Mouse (Mus musculus) kidney, postnatal 0 days (tissue): ENCODE results near the gene Gck. TPM values are rescaled to one million over a fixed set of nuclear protein-coding genes. Genes with fewer than 3 reads are reported as not detected.

Experiments used
- ATAC-seq: fragments of 200-750 bp; cut with Nextera tagmentation; replicated peaks from 2 replicates; pipeline ENCODE4 v1.8.0; 2017; ENCODE audit warnings: low read depth, moderate number of reproducible peaks, moderate TSS enrichment, moderate library complexity; ENCODE audit not compliant: low FRiP score
- DNase-seq: peaks from one replicate; pipeline ENCODE4 v3.0.0-alpha.2; 2016; ENCODE audit warnings: low spot score
- H3K27ac ChIP-seq: fragments of 300-500 bp; sonication (generic); 2 replicates; pipeline ENCODE4 v1.5.1; 2014; ENCODE audit warnings: mild to moderate bottlenecking
- H3K27me3 ChIP-seq: fragments of 300-500 bp; sonication (generic); 2 replicates; pipeline ENCODE4 v1.6.1; 2014; ENCODE audit warnings: low read length, mixed read lengths; ENCODE audit not compliant: insufficient read depth
- H3K36me3 ChIP-seq: fragments of 300-500 bp; sonication (generic); 2 replicates; pipeline ENCODE4 v1.6.1; 2014; ENCODE audit warnings: low read length, mixed read lengths; ENCODE audit not compliant: insufficient read depth
- H3K4me1 ChIP-seq: fragments of 300-500 bp; sonication (generic); replicated peaks from 2 replicates; pipeline ENCODE4 v1.6.1; 2014; ENCODE audit warnings: antibody characterized with exemption, low read length, mixed read lengths; ENCODE audit not compliant: insufficient read depth
- H3K4me2 ChIP-seq: fragments of 300-500 bp; sonication (generic); 2 replicates; pipeline ENCODE4 v1.6.1; 2014; ENCODE audit warnings: mild to moderate bottlenecking, low read length, moderate library complexity, mixed read lengths
- H3K4me3 ChIP-seq: fragments of 300-500 bp; sonication (generic); replicated peaks from 2 replicates; pipeline ENCODE4 v1.5.1; 2014; ENCODE audit warnings: low read depth, low read length
- H3K9ac ChIP-seq: fragments of 300-500 bp; sonication (generic); 2 replicates; pipeline ENCODE4 v1.6.1; 2014; ENCODE audit warnings: low read depth, low read length
- H3K9me3 ChIP-seq: fragments of 300-500 bp; sonication (generic); replicated peaks from 2 replicates; pipeline ENCODE4 v1.6.1; 2016; ENCODE audit warnings: low read length, inconsistent platforms, mixed read lengths
- CTCF ChIP-seq: IDR thresholded peaks from 2 replicates; pipeline ENCODE4 v1.5.1; 2016; ENCODE audit warnings: antibody characterized with exemption, low read depth, mild to moderate bottlenecking, moderate library complexity
- WGBS: fragments of 180-500 bp; shearing (Covaris S2); extraction: QIAGEN DNeasy Blood & Tissue Kit; methylation state at CpG from one replicate; pipeline ENCODE4 v1.1.7; 2014; 5-methylcytosine and 5-hydroxymethylcytosine counted together
- polyA plus RNA-seq: library from polyadenylated mRNA; unstranded; fragments of >200 nt; fragmentation: Nextera tagmentation; extraction: Ambion mirVana; gene quantifications from 2 replicates; pipeline ENCODE4 v1.2.1, GENCODE M21; 2015

The Gck gene
- polyA plus RNA-seq, 1 experiment from 2014 or later = 1.0 TPM

GRCm38 (mm10) chr11:5976106-5976505, 26.2 kb upstream of the Gck start:
- no peaks in the 10 kb centered on the region for H3K9me3 ChIP-seq
- no peak overlapping the region for H3K9ac ChIP-seq
- no peaks in the 10 kb centered on the region for H3K36me3 ChIP-seq
- DNase-seq (peak; percentile 81), ATAC-seq (peak; percentile 29; the same call in 1 of the 2 replicates)
- H3K4me1 ChIP-seq = peaks cover 7% of the 10 kb centered on the region; the same call in 1 of the 2 replicates
- H3K4me2 ChIP-seq = no peak overlapping the region
- WGBS = 22% methylated on average over 9 of the region's 9 CpGs
- H3K27me3 ChIP-seq = no peaks in the 10 kb centered on the region
- no peak for TF ChIP-seq CTCF
- no peak overlapping the region for H3K4me3 ChIP-seq
- no peak overlapping the region for H3K27ac ChIP-seq

- no peak overlapping the region for H3K4me3 ChIP-seq
- no peaks in the 10 kb centered on the region for H3K9me3 ChIP-seq
- H3K4me1 ChIP-seq = peaks cover 7% of the 10 kb centered on the region; the same call in 1 of the 2 replicates
- no peak overlapping the region for H3K9ac ChIP-seq
- no peaks in the 10 kb centered on the region for H3K36me3 ChIP-seq
- DNase-seq (no peak), ATAC-seq (no peak)
- 78% methylated on average over 2 of the region's 2 CpGs for WGBS
- no peaks in the 10 kb centered on the region for H3K27me3 ChIP-seq
- TF ChIP-seq CTCF = no peak
- no peak overlapping the region for H3K27ac ChIP-seq
- H3K4me2 ChIP-seq = no peak overlapping the region
Measured at GRCm38 (mm10) chr11:5975068-5975467, 25.2 kb upstream of the Gck start.

- H3K4me1 ChIP-seq = peaks cover 7% of the 10 kb centered on the region; the same call in 1 of the 2 replicates
- H3K27ac ChIP-seq = no peak overlapping the region
- H3K4me3 ChIP-seq = no peak overlapping the region
- TF ChIP-seq CTCF = no peak
- ATAC-seq (no peak), DNase-seq (no peak)
- H3K9me3 ChIP-seq = no peaks in the 10 kb centered on the region
- H3K36me3 ChIP-seq = no peaks in the 10 kb centered on the region
- H3K4me2 ChIP-seq = no peak overlapping the region
- 69% methylated on average over 6 of the region's 6 CpGs for WGBS
- H3K27me3 ChIP-seq = no peaks in the 10 kb centered on the region
- H3K9ac ChIP-seq = no peak overlapping the region
Measured at GRCm38 (mm10) chr11:5974053-5974452, 24.2 kb upstream of the Gck start.

GRCm38 (mm10) chr11:5973151-5973550, 23.3 kb upstream of the Gck start:
- 0 out of 2 replicates have a peak, but pooled peaks cover 4% of the 10 kb centered on the region for H3K36me3 ChIP-seq
- no peak overlapping the region for H3K4me3 ChIP-seq
- H3K9me3 ChIP-seq = no peaks in the 10 kb centered on the region
- no peaks in the 10 kb centered on the region for H3K27me3 ChIP-seq
- ATAC-seq = no peak
- H3K27ac ChIP-seq = no peak overlapping the region
- no peak overlapping the region for H3K9ac ChIP-seq
- 28% methylated on average over 7 of the region's 7 CpGs for WGBS
- no peak overlapping the region for H3K4me2 ChIP-seq
- H3K4me1 ChIP-seq = peaks cover 7% of the 10 kb centered on the region; the same call in 1 of the 2 replicates
- no peak for TF ChIP-seq CTCF
- peak; percentile 71 for DNase-seq

GRCm38 (mm10) chr11:5971202-5971601, 21.3 kb upstream of the Gck start:
- H3K36me3 ChIP-seq = 0 out of 2 replicates have a peak, but pooled peaks cover 12% of the 10 kb centered on the region
- H3K27ac ChIP-seq = no peak overlapping the region
- H3K9ac ChIP-seq = no peak overlapping the region
- TF ChIP-seq CTCF = no peak
- 55% methylated on average over 7 of the region's 7 CpGs for WGBS
- DNase-seq (no peak), ATAC-seq (no peak)
- no peak overlapping the region for H3K4me3 ChIP-seq
- no peaks in the 10 kb centered on the region for H3K9me3 ChIP-seq
- no peak overlapping the region for H3K4me2 ChIP-seq
- peaks cover 7% of the 10 kb centered on the region; the same call in 1 of the 2 replicates for H3K4me1 ChIP-seq
- no peaks in the 10 kb centered on the region for H3K27me3 ChIP-seq

GRCm38 (mm10) chr11:5968223-5968622, 18.3 kb upstream of the Gck start:
- Histone ChIP-seq H3K9me3 (no peaks in the 10 kb centered on the region), H3K4me1 (peaks cover 7% of the 10 kb centered on the region; the same call in 1 of the 2 replicates), H3K27me3 (no peaks in the 10 kb centered on the region), H3K4me3 (no peak overlapping the region), H3K9ac (no peak overlapping the region), H3K27ac (0 out of 2 replicates have a peak overlapping the region, but pooled peaks have one; percentile 25), H3K36me3 (peaks cover 34% of the 10 kb centered on the region), H3K4me2 (no peak overlapping the region)
- ATAC-seq (0 out of 2 replicates have a peak, but pooled peaks have one; percentile 11), DNase-seq (peak; percentile 46)
- 34% methylated on average over 6 of the region's 6 CpGs for WGBS
- TF ChIP-seq CTCF = no peak

- H3K4me2 ChIP-seq = no peak overlapping the region
- no peak for ATAC-seq
- WGBS = 80% methylated on average over 3 of the region's 3 CpGs
- no peaks in the 10 kb centered on the region for H3K9me3 ChIP-seq
- H3K9ac ChIP-seq = no peak overlapping the region
- H3K27ac ChIP-seq = no peak overlapping the region
- no peak for TF ChIP-seq CTCF
- peaks cover 49% of the 10 kb centered on the region for H3K36me3 ChIP-seq
- H3K4me1 ChIP-seq = no peaks in the 10 kb centered on the region
- no peaks in the 10 kb centered on the region for H3K27me3 ChIP-seq
- H3K4me3 ChIP-seq = no peak overlapping the region
- no peak for DNase-seq
Measured at GRCm38 (mm10) chr11:5966751-5967150, 16.9 kb upstream of the Gck start.
